Mouse (Mus musculus) ZHBTc4 (cell line): Measurements from ENCODE around the gene Rad51b.
A peak's percentile ranks its signal among the peaks of the same experiment; 100 is the strongest.

Experiments
- DNase-seq: peaks from one replicate; pipeline ENCODE4 v3.0.0-alpha.2; 2011; ENCODE audit warnings: low read depth, low spot score

Gene Rad51b

GRCm38 (mm10) chr12:79380190-79380589 lies 83.1 kb downstream of the Rad51b start:
- DNase-seq: no peak

- no peak for DNase-seq
Measured at GRCm38 (mm10) chr12:79381489-79381888, 84.4 kb downstream of the Rad51b start.

GRCm38 (mm10) chr12:79382416-79382815 lies 85.3 kb downstream of the Rad51b start:
- no peak for DNase-seq

- no peak for DNase-seq
Measured at GRCm38 (mm10) chr12:79383583-79383982, 86.5 kb downstream of the Rad51b start.

GRCm38 (mm10) chr12:79384787-79385186 lies 87.7 kb downstream of the Rad51b start:
- no peak for DNase-seq

- DNase-seq: no peak
Measured at GRCm38 (mm10) chr12:79385199-79385598, 88.1 kb downstream of the Rad51b start.

GRCm38 (mm10) chr12:79387886-79388285 lies 90.8 kb downstream of the Rad51b start:
- DNase-seq: no peak

GRCm38 (mm10) chr12:79389251-79389650 lies 92.2 kb downstream of the Rad51b start:
- no peak for DNase-seq

GRCm38 (mm10) chr12:79389971-79390370 lies 92.9 kb downstream of the Rad51b start:
- no peak for DNase-seq

GRCm38 (mm10) chr12:79393636-79394035 lies 96.6 kb downstream of the Rad51b start:
- no peak for DNase-seq

- no peak for DNase-seq
Measured at GRCm38 (mm10) chr12:79403992-79404391, 106.9 kb downstream of the Rad51b start.

GRCm38 (mm10) chr12:79404494-79404893 lies 107.4 kb downstream of the Rad51b start:
- no peak for DNase-seq

- DNase-seq: no peak
Measured at GRCm38 (mm10) chr12:79408677-79409076, 111.6 kb downstream of the Rad51b start.

GRCm38 (mm10) chr12:79409126-79409860 lies 112.2 kb downstream of the Rad51b start:
- peak; percentile 4 for DNase-seq

- DNase-seq: no peak
Measured at GRCm38 (mm10) chr12:79412894-79413507, 115.9 kb downstream of the Rad51b start.

- DNase-seq: no peak
Measured at GRCm38 (mm10) chr12:79417360-79417759, 120.3 kb downstream of the Rad51b start.

GRCm38 (mm10) chr12:79420605-79421004 lies 123.5 kb downstream of the Rad51b start:
- no peak for DNase-seq

GRCm38 (mm10) chr12:79429507-79430291 lies 132.6 kb downstream of the Rad51b start:
- no peak for DNase-seq

GRCm38 (mm10) chr12:79431138-79431537 lies 134.1 kb downstream of the Rad51b start:
- no peak for DNase-seq

- no peak for DNase-seq
Measured at GRCm38 (mm10) chr12:79433724-79434442, 136.8 kb downstream of the Rad51b start.

GRCm38 (mm10) chr12:79435474-79435873 lies 138.4 kb downstream of the Rad51b start:
- DNase-seq: no peak

- DNase-seq: no peak
Measured at GRCm38 (mm10) chr12:79436035-79436434, 139.0 kb downstream of the Rad51b start.
